10 mouse cellular contexts compared by ENCODE assay signal in genomic region chr12:51947498-51947945, GRCm38 (mm10). TPM values are rescaled to one million over a fixed set of nuclear protein-coding genes. Genes with fewer than 3 reads are reported as not detected.
A peak's percentile ranks its signal among the peaks of the same experiment; 100 is the strongest.
DNase-seq lines count a peak whose midpoint lies in the region; ATAC-seq and TF ChIP-seq lines count a peak whose summit lies in the region.
"Had no signal": no experiment of that assay in that cellular context is flagged by ENCODE, and none has a peak within 500 bp of the region (broad histone marks: within the 10 kb centered on the region; RNA-seq: fewer than 3 reads in every experiment).

No protein-coding gene starts in this region.

- H3K27ac ChIP-seq in cerebellum, adult 2 months (ENCODE audit: insufficient read depth, low read length) = no peak overlapping the region
- no peak overlapping the region for H3K27ac ChIP-seq in hindbrain, embryonic 16.5 days (ENCODE audit: low read depth, low read length)
- H3K27ac ChIP-seq: midbrain, embryonic 12.5 days had no signal

- no peak for TF ChIP-seq POLR2A in cerebellum, adult 2 months (IDR thresholded peaks at IDR 0.05; ENCODE audit: borderline replicate concordance, insufficient read depth, low read length)

- no peaks in the 10 kb centered on the region for H3K9me3 ChIP-seq in hindbrain, embryonic 16.5 days (ENCODE audit: control insufficient read depth, low read length)
- H3K9me3 ChIP-seq: midbrain, embryonic 12.5 days had no signal

- no peak overlapping the region for H3K4me3 ChIP-seq in cerebellum, adult 2 months (replicated peaks; ENCODE audit: insufficient read depth, low read depth, low read length)
- no peak overlapping the region for H3K4me3 ChIP-seq in hindbrain, embryonic 16.5 days (ENCODE audit: low read length)
- H3K4me3 ChIP-seq: midbrain, embryonic 12.5 days had no signal

- no peak overlapping the region for H3K4me2 ChIP-seq in hindbrain, embryonic 16.5 days (ENCODE audit: low read length)
- H3K4me2 ChIP-seq: midbrain, embryonic 12.5 days had no signal

- H3K4me1 ChIP-seq in cerebellum, adult 2 months (ENCODE audit: control insufficient read depth, insufficient read depth, low read length) = no peaks in the 10 kb centered on the region
- H3K4me1 ChIP-seq in hindbrain, embryonic 16.5 days (ENCODE audit: control insufficient read depth, insufficient read depth, low read depth, low read length) = no peaks in the 10 kb centered on the region

- H3K9ac ChIP-seq in hindbrain, embryonic 16.5 days (ENCODE audit: low read depth, low read length) = no peak overlapping the region
- H3K9ac ChIP-seq: midbrain, embryonic 12.5 days had no signal

- 74% methylated on average over 10 of the region's 10 CpGs for WGBS in cerebellum, adult 2 months
- WGBS in hindbrain, embryonic 16.5 days = 79% methylated on average over 10 of the region's 10 CpGs

- ATAC-seq in hindbrain, embryonic 16.5 days = no peak

- TF ChIP-seq CTCF in cerebellum, adult 2 months (IDR thresholded peaks at IDR 0.05; ENCODE audit: borderline replicate concordance, insufficient read depth, low read depth, low read length) = peak; percentile 35; the same call in 1 of the 2 replicates

- no peak for DNase-seq in cerebellum, adult 2 months
- DNase-seq in cerebellum, adult 8-10 months = no peak
- DNase-seq in kidney, postnatal 10 days = peak; percentile 14
- no peak for DNase-seq in kidney, adult 11 months
- DNase-seq in right cerebral cortex, postnatal 10 days (ENCODE audit: low spot score in 2 of 2) = peak; percentile 29 to 36
- DNase-seq in right cerebral cortex, postnatal 14 days = no peak
- DNase-seq in embryo, embryonic 9.5 days (ENCODE audit: extremely low spot score) = no peak
- DNase-seq: cerebellum, postnatal 36 days had no signal

- H3K36me3 ChIP-seq in hindbrain, embryonic 16.5 days (ENCODE audit: control insufficient read depth, insufficient read depth, low read length) = peaks cover 26% of the 10 kb centered on the region

- no peaks in the 10 kb centered on the region for H3K27me3 ChIP-seq in cerebellum, adult 2 months (ENCODE audit: control insufficient read depth, insufficient read depth, low read length)
- H3K27me3 ChIP-seq in hindbrain, embryonic 16.5 days (replicated peaks; ENCODE audit: control insufficient read depth, insufficient read depth, low read length) = no peaks in the 10 kb centered on the region
- H3K27me3 ChIP-seq: midbrain, embryonic 12.5 days had no signal

RNA-seq across cellular contexts. Expression of gene Heatr5a, which starts 23.6 kb away (rescaled TPM):
- 15.7 and 16.2 TPM in 2 replicates for polyA plus RNA-seq in cerebellum, adult 2 months (2012; rRNA removed)
- polyA plus RNA-seq in hindbrain, embryonic 16.5 days (2015; fragmentation: Nextera tagmentation; extraction: Ambion mirVana) = 5.0 and 5.9 TPM in 2 replicates

RNA-seq across cellular contexts. Expression of gene Dtd2, which starts 58.8 kb away (rescaled TPM):
- polyA plus RNA-seq in cerebellum, adult 2 months (2012; rRNA removed) = 12.3 and 12.7 TPM in 2 replicates
- polyA plus RNA-seq in hindbrain, embryonic 16.5 days (2015; fragmentation: Nextera tagmentation; extraction: Ambion mirVana) = 19.5 and 20.3 TPM in 2 replicates

Comparison
In these comparisons a context has a peak if more than half of its experiments do, and no peak if none do; other contexts are left out.
1. DNase-seq: peak in kidney, postnatal 10 days (single experiment) and right cerebral cortex, postnatal 10 days (2 of 2); none in cerebellum, adult 2 months (0 of 2), cerebellum, adult 8-10 months (single experiment), kidney, adult 11 months (single experiment), right cerebral cortex, postnatal 14 days (single experiment) and embryo, embryonic 9.5 days (single experiment).